Mouse (Mus musculus) gastrocnemius, adult 2 months (tissue): ENCODE data around the gene Scarf1. TPM values are rescaled to one million over a fixed set of nuclear protein-coding genes. Genes with fewer than 3 reads are reported as not detected.

Experiments used
- DNase-seq: peaks from one replicate; pipeline ENCODE4 v3.0.0; 2022
- H3K27ac ChIP-seq: fragments of 200-600 bp; 2 replicates; pipeline ENCODE4 v1.8.1; 2022; ENCODE audit warnings: mild to moderate bottlenecking
- H3K4me3 ChIP-seq: fragments of 200-600 bp; 2 replicates; pipeline ENCODE4 v1.8.1; 2022; ENCODE audit warnings: mild to moderate bottlenecking, moderate library complexity
- CTCF ChIP-seq: fragments of 200-600 bp; IDR thresholded peaks from 2 replicates; pipeline ENCODE4 v1.8.1; 2022; ENCODE audit warnings: antibody characterized with exemption, mild to moderate bottlenecking, moderate library complexity
- intact Hi-C: fragments of 180-260 bp; cut with DNase I; formaldehyde crosslinking; loops from one replicate; pipeline ENCODE4 v1.15.1; 2025
- microRNA-seq: library from miRNA; unstranded; fragments of <30 nt; microRNA quantifications from one replicate; pipeline ENCODE4 v1.2.0, GENCODE M21; 2021
- total RNA-seq, 2 experiments: library from RNA; stranded (reverse); gene quantifications; 2 replicates each; pipeline ENCODE4 v1.2.3; 2021

Scarf1 gene
- total RNA-seq, 2 experiments from 2014 or later: 2.4 to 5.7 TPM

DNA sequence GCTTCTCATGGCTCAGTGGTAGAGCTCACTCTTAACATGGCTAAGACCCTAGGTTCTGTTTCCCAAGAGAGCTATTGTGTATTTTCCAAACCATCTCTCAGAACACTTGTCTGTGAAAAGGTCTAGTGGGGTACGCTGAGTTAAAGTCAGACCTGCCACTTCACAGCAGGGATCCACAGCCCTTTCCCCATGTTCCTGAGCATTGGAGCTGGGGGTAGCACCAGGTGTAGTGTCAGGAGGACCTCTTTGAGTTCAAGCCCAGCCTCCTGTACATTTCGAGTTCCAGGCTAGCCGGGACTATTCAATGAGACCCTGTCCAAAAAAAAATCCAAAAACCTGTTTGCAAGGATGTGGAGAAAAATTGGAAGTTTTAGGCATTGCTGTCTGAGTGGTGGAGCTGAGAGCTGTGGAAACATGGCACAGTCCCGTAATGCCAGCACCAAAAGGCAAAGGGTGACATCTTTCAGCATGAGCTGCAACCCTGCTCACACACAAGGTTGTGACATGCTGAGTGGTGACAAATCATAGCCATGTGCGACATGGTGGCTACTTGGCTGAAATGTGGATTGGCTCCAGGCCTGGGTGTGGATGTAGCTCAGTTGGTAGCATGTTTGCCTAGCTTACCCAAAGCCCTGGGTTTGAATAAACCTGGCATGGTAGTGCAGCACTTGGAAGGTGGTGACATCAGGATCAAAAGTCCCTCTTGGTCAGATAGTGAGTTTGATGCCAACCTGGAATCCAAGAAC is 61.2 kb downstream of the Scarf1 start:
- H3K27ac ChIP-seq: no peak overlapping the region
- intact Hi-C loops: loop anchor here (5.0 kb wide), 1 partner anchor 172 kb away; no protein-coding TSS in a partner anchor
- DNase-seq: no peak
- H3K4me3 ChIP-seq: no peak overlapping the region
- no peak for TF ChIP-seq CTCF

DNA sequence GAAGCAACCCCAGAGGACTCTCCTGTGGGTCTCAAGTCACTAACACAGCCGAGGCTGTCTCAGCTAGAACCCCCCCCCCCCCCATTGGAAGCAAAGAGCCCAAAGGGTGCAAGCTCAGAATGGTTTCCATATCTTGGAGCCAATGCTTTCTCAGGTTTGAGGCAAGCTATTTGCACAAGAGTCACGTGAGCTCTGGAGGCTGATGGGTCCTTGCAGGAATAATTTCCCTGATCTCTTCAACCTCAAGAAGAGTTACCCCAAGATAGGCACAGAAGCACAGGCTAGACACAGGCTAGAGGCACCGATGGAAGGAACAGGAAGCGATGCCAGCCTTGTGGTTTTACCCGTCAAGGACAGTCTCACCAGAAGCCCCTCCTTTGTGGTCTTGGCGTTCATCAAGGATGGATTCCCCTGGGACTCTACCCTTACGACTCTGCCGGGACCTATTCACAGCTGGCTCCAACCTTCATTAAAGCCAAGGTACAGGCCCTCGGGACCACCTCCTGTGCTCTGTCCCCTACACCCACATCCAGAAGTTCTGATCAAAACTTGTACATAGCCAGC is 62.3 kb downstream of the Scarf1 start:
- no peak for DNase-seq
- no peak for TF ChIP-seq CTCF
- intact Hi-C loops: no loop called here

More for the DNA sequence above, 62.3 kb downstream of the Scarf1 start:
- Histone ChIP-seq H3K27ac (no peak overlapping the region), H3K4me3 (no peak overlapping the region)

Small RNAs within 50 kb of the gene (microRNA-seq; reads per million reads assigned to microRNA genes)
- gene Mir22: 116,549 reads per million, percentile 100 among the genes with 10 or more reads in this experiment
- gene Mir3971: not detected

Other genes starting within 250 kb of the Scarf1 start
- 10 to 100 TPM; 60.4 to 62.5 TPM for gene Rpa1, start 165.2 kb upstream of the Scarf1 start, total RNA-seq
- 1 to 10 TPM; 4.0 to 4.3 TPM for gene Smyd4, start 165.1 kb upstream of the Scarf1 start, total RNA-seq
- 100 to 1,000 TPM in 1 of 2 experiments, 10 to 100 TPM in 1; 55.5 to 168 TPM for gene Serpinf1, start 90.8 kb upstream of the Scarf1 start, total RNA-seq
- gene Serpinf2, start 73.9 kb upstream of the Scarf1 start, total RNA-seq: not detected
- 1 to 10 TPM; 4.9 to 6.4 TPM for gene Wdr81, start 58.8 kb upstream of the Scarf1 start, total RNA-seq
- 1 to 10 TPM; 2.6 to 3.1 TPM for gene Tlcd2, start 51.8 kb upstream of the Scarf1 start, total RNA-seq
- 10 to 100 TPM; 69.3 to 76.7 TPM for gene Prpf8, start 26.7 kb upstream of the Scarf1 start, total RNA-seq
- 10 to 100 TPM; 33.4 to 41.9 TPM for gene Rilp, start 3.4 kb upstream of the Scarf1 start, total RNA-seq
- 10 to 100 TPM; 19.0 to 41.6 TPM for gene Slc43a2, start 18.2 kb downstream of the Scarf1 start, total RNA-seq
- 100 to 1,000 TPM; 151 to 206 TPM for gene Pitpna, start 74.6 kb downstream of the Scarf1 start, total RNA-seq
- 10 to 100 TPM; 25.9 to 27.4 TPM for gene Inpp5k, start 117.4 kb downstream of the Scarf1 start, total RNA-seq
- gene Myo1c, start 137.0 kb downstream of the Scarf1 start, total RNA-seq: 10 to 100 TPM; 34.1 to 43.9 TPM
- 10 to 100 TPM; 53.4 to 64.3 TPM for gene Crk, start 165.7 kb downstream of the Scarf1 start, total RNA-seq
- 100 to 1,000 TPM; 545 to 577 TPM for gene Ywhae, start 219.3 kb downstream of the Scarf1 start, total RNA-seq